Mouse (Mus musculus): ENCODE results near the gene Setd7.
A peak's percentile ranks its signal among the peaks of the same experiment; 100 is the strongest.

Gene Setd7

GRCm38 (mm10) chr3:51517878-51518762, 42.6 kb downstream of the Setd7 start:
- DNase-seq (ENCODE audit: low spot score), result no peak

GRCm38 (mm10) chr3:51517467-51517866, 43.2 kb downstream of the Setd7 start:
- no peak for DNase-seq (ENCODE audit: low spot score)

- DNase-seq (ENCODE audit: low spot score), result no peak
These were observed 48.7 kb downstream of the Setd7 start for GRCm38 (mm10) chr3:51511983-51512382.

- peak; percentile 52 for DNase-seq (ENCODE audit: low spot score)
These were observed 49.8 kb downstream of the Setd7 start for GRCm38 (mm10) chr3:51510903-51511302.

- no peak for DNase-seq (ENCODE audit: low spot score)
These were observed 55.2 kb downstream of the Setd7 start for GRCm38 (mm10) chr3:51505465-51505864.

- DNase-seq (ENCODE audit: low spot score), result no peak
These were observed 56.2 kb downstream of the Setd7 start for GRCm38 (mm10) chr3:51504385-51504952.

GRCm38 (mm10) chr3:51499876-51500275, 60.8 kb downstream of the Setd7 start:
- no peak for DNase-seq (ENCODE audit: low spot score)

- no peak for DNase-seq (ENCODE audit: low spot score)
These were observed 62.0 kb downstream of the Setd7 start for GRCm38 (mm10) chr3:51498659-51499058.

- no peak for DNase-seq (ENCODE audit: low spot score)
These were observed 62.7 kb downstream of the Setd7 start for GRCm38 (mm10) chr3:51497978-51498377.

- no peak for DNase-seq (ENCODE audit: low spot score)
These were observed 65.0 kb downstream of the Setd7 start for GRCm38 (mm10) chr3:51495646-51496045.

GRCm38 (mm10) chr3:51494466-51494865, 66.2 kb downstream of the Setd7 start:
- DNase-seq (ENCODE audit: low spot score), result no peak

GRCm38 (mm10) chr3:51493272-51493838, 67.3 kb downstream of the Setd7 start:
- DNase-seq (ENCODE audit: low spot score), result no peak

GRCm38 (mm10) chr3:51490088-51490753, 70.5 kb downstream of the Setd7 start:
- DNase-seq (ENCODE audit: low spot score), result no peak

GRCm38 (mm10) chr3:51486491-51487195, 74.0 kb downstream of the Setd7 start:
- DNase-seq (ENCODE audit: low spot score), result no peak

GRCm38 (mm10) chr3:51485347-51485746, 75.3 kb downstream of the Setd7 start:
- no peak for DNase-seq (ENCODE audit: low spot score)

- no peak for DNase-seq (ENCODE audit: low spot score)
These were observed 76.3 kb downstream of the Setd7 start for GRCm38 (mm10) chr3:51484370-51484769.

- DNase-seq (ENCODE audit: low spot score), result peak; percentile 96
These were observed 76.8 kb downstream of the Setd7 start, which contains the start of gene Rab33b for GRCm38 (mm10) chr3:51483741-51484359. Gene Rab33b (plus strand): TSS chr3:51483920.

- DNase-seq (ENCODE audit: low spot score), result no peak
These were observed 77.9 kb downstream of the Setd7 start for GRCm38 (mm10) chr3:51482781-51483180.

GRCm38 (mm10) chr3:51481881-51482280, 78.8 kb downstream of the Setd7 start:
- DNase-seq (ENCODE audit: low spot score), result no peak

- DNase-seq (ENCODE audit: low spot score), result no peak
These were observed 79.6 kb downstream of the Setd7 start for GRCm38 (mm10) chr3:51481059-51481458.

- no peak for DNase-seq (ENCODE audit: low spot score)
These were observed 80.8 kb downstream of the Setd7 start for GRCm38 (mm10) chr3:51479893-51480292.
